Mouse (Mus musculus) midbrain, embryonic 10.5 days (tissue): ENCODE data around the gene Herc6. TPM values are rescaled to one million over a fixed set of nuclear protein-coding genes. Genes with fewer than 3 reads are reported as not detected.

ENCODE experiments used
- DNase-seq: peaks from one replicate; pipeline ENCODE4 v3.0.0-alpha.2; 2017; ENCODE audit warnings: low spot score
- H3K27ac ChIP-seq: fragments of 300-500 bp; sonication (generic); replicated peaks from 2 replicates; pipeline ENCODE4 v1.5.1; 2016; ENCODE audit warnings: mild to moderate bottlenecking
- H3K27me3 ChIP-seq: fragments of 300-500 bp; sonication (generic); 2 replicates; pipeline ENCODE4 v1.6.1; 2016; ENCODE audit warnings: low read depth, mild to moderate bottlenecking; ENCODE audit not compliant: poor library complexity, severe bottlenecking
- H3K36me3 ChIP-seq: fragments of 300-500 bp; sonication (generic); 2 replicates; pipeline ENCODE4 v1.6.1; 2016; ENCODE audit warnings: mild to moderate bottlenecking, moderate library complexity
- H3K4me1 ChIP-seq: fragments of 300-500 bp; sonication (generic); 2 replicates; pipeline ENCODE4 v1.6.1; 2016
- H3K4me3 ChIP-seq: fragments of 300-500 bp; sonication (generic); 2 replicates; pipeline ENCODE4 v1.5.1; 2016; ENCODE audit warnings: mild to moderate bottlenecking, moderate library complexity
- H3K9me3 ChIP-seq: fragments of 300-500 bp; sonication (generic); replicated peaks from 2 replicates; pipeline ENCODE4 v1.6.1; 2016; ENCODE audit warnings: mild to moderate bottlenecking
- WGBS: fragments of 180-500 bp; shearing (Covaris S2); methylation state at CpG from one replicate; pipeline ENCODE4 v1.1.7; 2016; 5-methylcytosine and 5-hydroxymethylcytosine counted together
- polyA plus RNA-seq: library from polyadenylated mRNA; unstranded; fragments of >200 nt; fragmentation: Nextera tagmentation; extraction: Ambion mirVana; gene quantifications from 2 replicates; pipeline ENCODE4 v1.2.1, GENCODE M21; 2016

Herc6 gene
- polyA plus RNA-seq, 1 experiment from 2014 or later: 3.2 TPM

GRCm38 (mm10) chr6:57706721-57707120 lies 125.9 kb downstream of the Herc6 start:
- Histone ChIP-seq H3K27me3 (no peaks in the 10 kb centered on the region), H3K9me3 (no peaks in the 10 kb centered on the region), H3K4me3 (no peak overlapping the region), H3K27ac (no peak overlapping the region), H3K36me3 (no peaks in the 10 kb centered on the region), H3K4me1 (peaks cover 11% of the 10 kb centered on the region)
- 90% methylated on average over 1 of the region's 1 CpGs for WGBS
- no peak for DNase-seq

GRCm38 (mm10) chr6:57711726-57712125 lies 130.9 kb downstream of the Herc6 start:
- H3K36me3 ChIP-seq: peaks cover 17% of the 10 kb centered on the region
- H3K4me1 ChIP-seq: no peaks in the 10 kb centered on the region
- no peak overlapping the region for H3K4me3 ChIP-seq
- DNase-seq: no peak
- H3K27ac ChIP-seq: no peak overlapping the region
- 48% methylated on average over 1 of the region's 1 CpGs for WGBS
- no peaks in the 10 kb centered on the region; the same call in 1 of the 2 replicates for H3K9me3 ChIP-seq
- no peaks in the 10 kb centered on the region for H3K27me3 ChIP-seq

Other genes with a start within 250 kb of the Herc6 start
- gene Vmn1r17, start 217.3 kb upstream of the Herc6 start, polyA plus RNA-seq: not detected in 2 replicates
- gene Vmn1r18, start 185.2 kb upstream of the Herc6 start, polyA plus RNA-seq: not detected in 2 replicates
- gene Vmn1r19, start 177.2 kb upstream of the Herc6 start, polyA plus RNA-seq: not detected in 2 replicates
- not detected in 2 replicates for gene Vmn1r20, start 152.1 kb upstream of the Herc6 start, polyA plus RNA-seq
- gene Ppm1k, start 45.5 kb upstream of the Herc6 start, polyA plus RNA-seq: 3.5 and 5.3 TPM in 2 replicates
- gene Pyurf, start 111.1 kb downstream of the Herc6 start, polyA plus RNA-seq: 17.7 and 18.8 TPM in 2 replicates
- 39.3 and 45.7 TPM in 2 replicates for gene Lancl2, start 121.5 kb downstream of the Herc6 start, polyA plus RNA-seq
- gene Vopp1, start 244.2 kb downstream of the Herc6 start, polyA plus RNA-seq: 61.6 and 72.9 TPM in 2 replicates